Mouse (Mus musculus): ENCODE measurements around the gene Got1. TPM values are rescaled to one million over a fixed set of nuclear protein-coding genes. Genes with fewer than 3 reads are reported as not detected.
A peak's percentile ranks its signal among the peaks of the same experiment; 100 is the strongest.

Gene Got1
- polyA plus RNA-seq, 1 experiment from 2014 or later: 54.9 TPM

DNA sequence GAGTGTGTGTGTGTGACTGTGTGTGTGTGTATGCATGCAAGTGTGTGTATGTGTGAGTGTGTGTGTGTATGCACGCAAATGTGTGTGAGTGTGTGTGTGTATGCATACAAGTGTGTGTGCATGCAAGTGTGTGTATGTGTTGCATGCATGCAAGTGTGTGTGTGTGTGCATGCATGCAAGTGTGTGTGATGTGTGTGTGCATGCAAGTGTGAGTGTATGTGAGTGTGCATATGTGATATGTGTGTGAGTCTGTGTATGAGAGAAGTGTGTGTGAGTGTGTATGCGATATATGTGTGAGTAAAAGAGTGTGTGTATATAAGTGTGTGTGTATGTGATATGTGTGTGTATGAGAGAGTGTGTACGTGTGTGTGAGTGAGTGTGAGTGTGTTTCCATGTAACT is 11.0 kb upstream of the Got1 start:
- no peaks in the 10 kb centered on the region; the same call in 1 of the 2 replicates for H3K27me3 ChIP-seq
- H3K9ac ChIP-seq: no peak overlapping the region
- H3K4me1 ChIP-seq: no peaks in the 10 kb centered on the region
- no peak for ATAC-seq (ENCODE audit: low FRiP score)
- no peaks in the 10 kb centered on the region for H3K9me3 ChIP-seq (replicated peaks)
- no peak overlapping the region for H3K4me3 ChIP-seq
- no peaks in the 10 kb centered on the region for H3K36me3 ChIP-seq
- H3K4me2 ChIP-seq (replicated peaks): no peak overlapping the region
- no peak overlapping the region for H3K27ac ChIP-seq
- WGBS: 91% methylated on average over 3 of the region's 3 CpGs

DNA sequence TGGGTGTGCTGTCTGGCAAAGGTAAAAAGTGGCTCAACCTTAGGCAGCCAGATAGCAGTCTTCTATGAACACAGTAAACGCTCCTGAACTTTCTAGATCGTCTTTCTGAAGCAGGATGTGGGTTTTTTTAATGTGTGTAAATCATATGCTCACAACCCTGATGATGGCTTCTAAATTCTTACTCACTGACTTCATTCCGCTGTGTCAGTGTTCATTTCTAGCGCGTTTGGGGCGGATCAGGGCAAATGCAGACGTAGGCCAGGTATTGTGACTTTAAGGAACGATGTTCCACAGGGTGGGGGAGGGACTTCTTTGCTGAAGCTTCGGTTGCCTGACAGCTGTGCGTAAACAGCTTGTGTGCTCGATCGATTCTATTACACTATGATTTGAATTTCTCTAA is 6.5 kb upstream of the Got1 start:
- H3K27me3 ChIP-seq: peaks cover 12% of the 10 kb centered on the region
- H3K27ac ChIP-seq: no peak overlapping the region
- H3K4me2 ChIP-seq (replicated peaks): no peak overlapping the region
- WGBS: 31% methylated on average over 12 of the region's 12 CpGs
- H3K9ac ChIP-seq: no peak overlapping the region
- no peaks in the 10 kb centered on the region for H3K4me1 ChIP-seq
- ATAC-seq (ENCODE audit: low FRiP score): no peak
- no peak overlapping the region for H3K4me3 ChIP-seq
- H3K9me3 ChIP-seq (replicated peaks): no peaks in the 10 kb centered on the region
- no peaks in the 10 kb centered on the region for H3K36me3 ChIP-seq

DNA sequence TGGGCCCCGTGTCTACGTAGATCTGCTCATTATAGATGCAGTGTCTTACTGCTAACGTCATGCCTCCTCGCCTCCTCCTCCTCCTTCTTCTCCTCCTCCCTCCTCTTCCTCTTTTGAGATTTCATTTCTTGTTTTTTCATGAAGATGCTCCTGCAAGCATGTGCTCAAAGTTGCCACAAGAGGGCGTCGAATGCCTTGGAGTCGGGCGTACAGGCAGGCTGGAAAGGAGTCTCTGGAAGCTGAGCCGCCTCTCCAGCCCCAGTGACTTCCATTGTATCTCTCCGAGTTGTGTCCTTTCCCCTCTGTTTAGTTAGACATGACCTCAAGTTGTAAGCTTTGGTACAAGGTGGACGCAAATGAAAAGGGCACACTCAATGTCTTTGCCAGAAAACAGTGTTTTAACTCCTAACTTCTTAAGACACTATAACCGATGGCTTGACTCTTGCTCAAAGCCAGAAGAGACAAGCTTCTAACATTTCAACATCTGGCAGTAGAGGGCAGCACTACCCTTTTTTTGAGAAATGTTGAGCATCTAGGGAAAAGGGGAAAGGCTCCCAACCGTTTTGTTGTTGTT is 5.9 kb upstream of the Got1 start:
- H3K4me2 ChIP-seq (replicated peaks): peak overlapping the region; percentile 46
- no peaks in the 10 kb centered on the region for H3K9me3 ChIP-seq (replicated peaks)
- H3K9ac ChIP-seq: no peak overlapping the region
- peaks cover 12% of the 10 kb centered on the region for H3K27me3 ChIP-seq
- peak; percentile 88 for ATAC-seq (ENCODE audit: low FRiP score)
- no peaks in the 10 kb centered on the region for H3K36me3 ChIP-seq
- no peak overlapping the region for H3K27ac ChIP-seq
- H3K4me1 ChIP-seq: peaks cover 1% of the 10 kb centered on the region
- 2% methylated on average over 13 of the region's 13 CpGs for WGBS
- peak overlapping the region; percentile 16; the same call in 1 of the 2 replicates for H3K4me3 ChIP-seq

DNA sequence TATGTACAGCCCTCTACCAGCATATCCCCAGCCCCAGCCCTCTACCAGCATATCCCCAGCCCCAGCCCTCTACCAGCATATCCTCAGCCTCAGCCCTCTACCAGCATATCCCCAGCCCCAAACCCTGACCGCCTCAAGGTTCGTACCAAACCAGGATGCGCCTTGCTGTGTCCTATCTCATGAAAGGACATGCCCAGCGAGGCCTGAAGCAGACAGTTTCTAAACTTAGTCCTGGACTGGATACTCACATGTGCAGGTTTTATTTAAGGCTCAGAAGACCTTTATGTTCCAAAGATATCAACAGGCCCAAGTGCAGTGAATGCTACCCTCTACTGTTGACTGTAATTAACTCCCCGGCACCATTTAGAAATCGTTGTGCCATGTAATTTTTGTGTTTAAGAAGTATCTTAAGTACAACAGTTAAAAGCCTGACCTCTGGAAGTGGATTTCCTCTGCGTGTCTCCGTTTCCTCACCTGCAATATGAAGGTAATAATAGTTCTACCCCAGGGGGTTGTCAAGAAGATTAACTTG is 3.7 kb upstream of the Got1 start:
- H3K27ac ChIP-seq: no peak overlapping the region
- H3K4me2 ChIP-seq (replicated peaks): no peak overlapping the region
- no peaks in the 10 kb centered on the region for H3K36me3 ChIP-seq
- H3K9me3 ChIP-seq (replicated peaks): no peaks in the 10 kb centered on the region
- peaks cover 12% of the 10 kb centered on the region for H3K27me3 ChIP-seq
- ATAC-seq (ENCODE audit: low FRiP score): no peak
- no peak overlapping the region for H3K4me3 ChIP-seq
- no peak overlapping the region for H3K9ac ChIP-seq
- peaks cover 13% of the 10 kb centered on the region for H3K4me1 ChIP-seq
- 88% methylated on average over 8 of the region's 8 CpGs for WGBS

DNA sequence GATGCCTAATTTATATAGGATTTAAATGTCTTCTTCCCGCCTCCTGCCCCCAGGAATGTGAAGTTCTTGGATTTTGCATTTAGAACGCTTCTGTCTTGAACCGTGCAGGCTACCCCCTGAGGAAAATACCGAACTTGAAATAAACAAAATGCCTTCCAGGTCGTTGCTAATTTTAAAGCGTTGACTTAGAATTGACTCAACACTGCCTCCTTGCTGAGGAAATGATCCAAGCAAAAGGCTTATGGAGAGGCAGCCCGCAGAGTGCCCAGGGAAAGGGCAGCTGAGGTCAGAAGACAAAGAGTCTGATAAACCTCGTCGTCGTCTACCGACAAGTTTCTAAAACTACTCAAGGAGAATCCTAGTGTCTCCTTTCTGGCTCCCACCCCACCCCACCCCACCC is 2.7 kb upstream of the Got1 start:
- Histone ChIP-seq H3K27ac (no peak overlapping the region), H3K4me2 (replicated peaks) (no peak overlapping the region), H3K4me1 (peaks cover 17% of the 10 kb centered on the region), H3K4me3 (no peak overlapping the region), H3K9ac (no peak overlapping the region), H3K9me3 (replicated peaks) (no peaks in the 10 kb centered on the region), H3K27me3 (peaks cover 12% of the 10 kb centered on the region), H3K36me3 (no peaks in the 10 kb centered on the region)
- no peak for ATAC-seq (ENCODE audit: low FRiP score)
- WGBS: 12% methylated on average over 11 of the region's 11 CpGs

DNA sequence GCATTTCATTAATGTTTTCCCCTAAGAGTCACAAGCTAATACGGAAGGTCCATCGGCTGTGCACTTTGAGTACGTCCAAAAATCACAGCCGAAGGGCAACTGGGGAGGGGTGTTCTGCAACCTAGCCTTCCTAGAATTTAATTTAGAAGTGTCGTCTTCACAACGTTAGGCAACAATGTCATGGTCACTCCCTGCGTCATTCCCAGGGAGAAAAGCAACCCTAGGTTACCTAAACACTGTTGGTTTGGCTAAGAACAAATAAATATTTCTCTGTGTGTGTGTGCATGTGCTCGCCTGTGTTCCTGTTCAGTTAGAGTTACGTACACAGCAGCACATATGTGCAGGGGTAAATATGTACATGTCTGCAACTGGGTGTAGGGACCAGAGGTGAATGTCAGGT is 1.6 kb upstream of the Got1 start:
- no peak overlapping the region for H3K4me2 ChIP-seq (replicated peaks)
- H3K4me3 ChIP-seq: no peak overlapping the region
- H3K27me3 ChIP-seq: peaks cover 12% of the 10 kb centered on the region
- no peak overlapping the region for H3K27ac ChIP-seq
- no peaks in the 10 kb centered on the region for H3K36me3 ChIP-seq
- H3K9me3 ChIP-seq (replicated peaks): no peaks in the 10 kb centered on the region
- peaks cover 26% of the 10 kb centered on the region for H3K4me1 ChIP-seq
- ATAC-seq (ENCODE audit: low FRiP score): no peak
- H3K9ac ChIP-seq: no peak overlapping the region
- WGBS: 90% methylated on average over 9 of the region's 9 CpGs

DNA sequence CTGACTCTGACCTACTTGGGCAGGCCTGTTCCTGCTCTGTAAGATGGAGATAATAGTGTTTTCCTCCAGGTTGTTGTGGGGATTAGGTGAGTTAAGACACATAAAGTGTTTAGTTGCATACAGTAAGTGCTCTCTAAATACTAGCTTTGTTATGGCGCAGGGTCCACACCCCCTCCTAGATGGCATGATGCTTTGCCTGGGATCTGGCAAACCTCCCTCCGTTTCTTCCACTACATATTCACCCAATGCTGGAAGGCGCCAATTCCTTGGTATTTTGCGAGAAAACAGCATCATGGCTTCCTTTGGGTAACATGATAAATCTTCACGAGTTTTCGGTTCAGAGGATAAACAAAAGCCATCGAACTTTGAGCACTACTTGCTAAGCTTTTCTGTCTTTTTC is 1.2 kb upstream of the Got1 start:
- H3K9me3 ChIP-seq (replicated peaks): no peaks in the 10 kb centered on the region
- H3K4me2 ChIP-seq (replicated peaks): peak overlapping the region; percentile 72
- H3K4me3 ChIP-seq: no peak overlapping the region
- no peak overlapping the region for H3K9ac ChIP-seq
- H3K27ac ChIP-seq: no peak overlapping the region
- ATAC-seq (ENCODE audit: low FRiP score): no peak
- 92% methylated on average over 7 of the region's 7 CpGs for WGBS
- peaks cover 12% of the 10 kb centered on the region for H3K27me3 ChIP-seq
- H3K4me1 ChIP-seq: peaks cover 31% of the 10 kb centered on the region
- H3K36me3 ChIP-seq: no peaks in the 10 kb centered on the region

DNA sequence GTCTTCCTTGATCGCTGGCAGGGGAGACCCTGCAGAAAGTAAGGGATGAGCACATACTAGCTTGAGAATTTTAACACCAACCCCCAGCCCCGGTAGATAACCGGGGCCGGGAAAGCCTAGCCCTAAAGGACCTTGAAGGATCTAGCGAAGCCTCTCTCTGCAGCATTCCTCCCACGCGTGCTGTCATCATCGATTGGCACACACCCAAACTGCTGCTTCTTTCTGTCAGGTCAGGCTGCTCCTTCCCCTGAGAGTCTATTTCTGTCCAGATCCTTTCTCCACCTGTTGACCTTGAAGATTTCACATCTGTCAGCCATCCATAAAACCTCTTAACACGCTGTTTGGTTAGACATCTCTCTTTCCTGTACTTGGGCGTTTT is 688 bp upstream of the Got1 start:
- H3K27ac ChIP-seq: peak overlapping the region; percentile 60; the same call in 1 of the 2 replicates
- peaks cover 34% of the 10 kb centered on the region for H3K4me1 ChIP-seq
- H3K9me3 ChIP-seq (replicated peaks): no peaks in the 10 kb centered on the region
- peak overlapping the region; percentile 59 for H3K4me3 ChIP-seq
- H3K4me2 ChIP-seq (replicated peaks): peak overlapping the region; percentile 72
- no peaks in the 10 kb centered on the region for H3K36me3 ChIP-seq
- ATAC-seq (ENCODE audit: low FRiP score): no peak
- H3K9ac ChIP-seq: peak overlapping the region; percentile 80
- peaks cover 12% of the 10 kb centered on the region for H3K27me3 ChIP-seq
- 23% methylated on average over 10 of the region's 10 CpGs for WGBS

DNA sequence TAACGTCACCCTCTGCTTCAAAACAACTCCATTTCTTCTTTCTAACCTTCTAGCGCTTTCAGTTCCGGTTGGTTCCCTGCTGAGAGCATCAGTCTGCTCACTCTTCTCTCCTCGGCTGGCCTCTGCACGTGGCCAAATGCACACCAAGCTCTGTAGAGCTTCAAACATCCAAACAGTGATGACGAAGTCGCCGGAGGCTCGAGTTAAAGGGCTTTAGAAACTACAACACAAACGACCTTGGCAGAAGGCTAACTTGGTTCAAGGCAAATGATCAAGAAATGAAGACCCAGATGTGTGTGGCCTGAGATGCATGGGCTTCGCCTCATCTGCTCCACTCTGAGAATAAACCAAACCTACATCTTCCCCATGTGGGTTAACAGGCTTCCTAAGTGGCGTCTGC is 854 bp downstream of the Got1 start:
- Histone ChIP-seq H3K9ac (peak overlapping the region; percentile 61; the same call in 1 of the 2 replicates), H3K27me3 (peaks cover 12% of the 10 kb centered on the region), H3K4me1 (peaks cover 34% of the 10 kb centered on the region), H3K4me3 (peak overlapping the region; percentile 59), H3K27ac (no peak overlapping the region), H3K36me3 (no peaks in the 10 kb centered on the region), H3K4me2 (replicated peaks) (peak overlapping the region; percentile 71), H3K9me3 (replicated peaks) (no peaks in the 10 kb centered on the region)
- WGBS: 7% methylated on average over 12 of the region's 12 CpGs
- no peak for ATAC-seq (ENCODE audit: low FRiP score)

DNA sequence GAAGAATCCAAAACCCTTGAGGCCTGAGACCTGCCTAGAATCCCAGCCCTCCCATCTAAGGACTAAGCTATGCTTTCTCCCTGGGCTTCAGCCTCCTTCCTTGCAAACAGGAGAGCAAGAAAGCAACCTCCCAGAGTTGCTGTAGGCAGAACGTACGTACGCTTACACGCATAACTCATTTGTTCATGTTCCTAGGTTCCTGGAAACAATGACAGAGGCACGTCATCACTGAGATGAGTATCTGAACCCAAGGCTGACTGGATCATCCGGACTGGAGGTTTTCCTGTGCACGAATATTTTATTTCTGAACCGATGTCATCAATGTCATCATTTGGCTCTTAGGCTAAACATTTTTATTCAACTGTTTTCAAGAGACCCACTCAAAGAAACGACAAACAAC is 2.4 kb downstream of the Got1 start:
- peaks cover 5% of the 10 kb centered on the region for H3K27me3 ChIP-seq
- H3K4me3 ChIP-seq: no peak overlapping the region
- 85% methylated on average over 9 of the region's 9 CpGs for WGBS
- no peak overlapping the region for H3K9ac ChIP-seq
- peaks cover 40% of the 10 kb centered on the region for H3K4me1 ChIP-seq
- no peaks in the 10 kb centered on the region for H3K36me3 ChIP-seq
- H3K9me3 ChIP-seq (replicated peaks): no peaks in the 10 kb centered on the region
- H3K4me2 ChIP-seq (replicated peaks): no peak overlapping the region
- no peak for ATAC-seq (ENCODE audit: low FRiP score)
- H3K27ac ChIP-seq: no peak overlapping the region

DNA sequence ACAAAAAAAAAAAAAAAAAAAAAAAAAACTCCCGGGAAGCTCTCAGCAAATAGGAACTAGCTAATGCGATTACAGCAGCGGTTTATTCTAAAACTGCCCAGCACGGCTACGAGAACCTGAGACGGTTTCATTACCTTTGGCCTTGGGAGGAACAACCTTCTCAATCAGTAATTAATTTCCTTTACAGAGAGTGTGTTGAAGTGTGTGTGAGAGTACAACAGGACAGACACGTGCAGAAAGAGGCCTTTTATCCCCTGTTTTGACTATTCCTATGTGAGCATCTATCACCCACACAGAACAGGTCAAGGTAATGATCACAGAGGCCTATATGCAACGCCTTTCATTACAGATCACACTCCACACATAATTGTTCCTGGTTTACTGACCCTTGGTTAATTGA is 3.0 kb downstream of the Got1 start:
- H3K36me3 ChIP-seq: no peaks in the 10 kb centered on the region
- no peak for ATAC-seq (ENCODE audit: low FRiP score)
- H3K27me3 ChIP-seq: peaks cover under 1% of the 10 kb centered on the region; the same call in 1 of the 2 replicates
- H3K27ac ChIP-seq: no peak overlapping the region
- H3K9me3 ChIP-seq (replicated peaks): no peaks in the 10 kb centered on the region
- no peak overlapping the region for H3K9ac ChIP-seq
- peaks cover 40% of the 10 kb centered on the region for H3K4me1 ChIP-seq
- no peak overlapping the region for H3K4me2 ChIP-seq (replicated peaks)
- H3K4me3 ChIP-seq: no peak overlapping the region
- 39% methylated on average over 8 of the region's 8 CpGs for WGBS

DNA sequence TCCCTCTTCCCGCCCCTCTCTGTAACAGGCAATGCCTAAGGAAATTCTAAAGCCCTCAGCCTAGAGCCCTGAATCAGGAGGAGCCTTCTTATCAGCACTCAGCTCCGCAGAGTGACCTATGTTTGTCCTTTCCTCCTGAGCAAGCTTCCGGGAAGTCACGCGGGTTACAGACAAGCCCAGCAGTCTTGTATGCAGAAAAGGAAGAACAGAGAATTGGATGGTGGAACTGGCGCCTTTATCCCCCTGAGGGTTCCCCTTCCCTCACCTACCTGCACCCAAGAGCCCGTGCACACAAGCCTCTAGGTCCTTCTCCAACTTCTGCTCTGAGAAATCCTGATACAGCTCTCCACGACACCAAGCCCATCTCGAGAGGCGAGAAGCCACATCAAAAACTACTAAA is 4.0 kb downstream of the Got1 start:
- no peaks in the 10 kb centered on the region for H3K36me3 ChIP-seq
- no peaks in the 10 kb centered on the region for H3K27me3 ChIP-seq
- H3K4me3 ChIP-seq: no peak overlapping the region
- H3K9ac ChIP-seq: no peak overlapping the region
- no peak overlapping the region for H3K4me2 ChIP-seq (replicated peaks)
- H3K27ac ChIP-seq: no peak overlapping the region
- WGBS: 64% methylated on average over 10 of the region's 10 CpGs
- no peaks in the 10 kb centered on the region for H3K9me3 ChIP-seq (replicated peaks)
- H3K4me1 ChIP-seq: peaks cover 39% of the 10 kb centered on the region
- ATAC-seq (ENCODE audit: low FRiP score): no peak

DNA sequence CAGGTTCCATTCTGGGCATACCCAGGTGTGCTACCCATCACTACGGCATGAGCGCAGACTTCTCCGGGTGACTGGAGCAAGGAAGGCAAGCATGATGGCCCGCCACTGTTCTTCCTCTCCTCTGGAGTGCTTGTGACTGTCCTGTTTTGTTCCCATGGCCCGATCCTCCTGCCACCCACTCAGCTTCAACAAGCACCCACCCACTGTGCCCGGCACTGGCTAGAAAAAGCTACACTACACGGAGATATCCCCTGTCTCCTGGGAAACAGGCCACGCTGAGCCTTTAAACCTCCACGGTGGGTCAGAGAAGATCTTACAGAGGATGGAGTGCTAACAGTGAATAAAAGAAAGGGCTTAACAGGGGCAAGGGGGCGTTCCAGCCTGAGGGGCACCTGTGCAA is 5.2 kb downstream of the Got1 start:
- 82% methylated on average over 10 of the region's 10 CpGs for WGBS

More for the DNA sequence above, 5.2 kb downstream of the Got1 start:
- Histone ChIP-seq H3K4me3 (no peak overlapping the region), H3K36me3 (peaks cover 11% of the 10 kb centered on the region), H3K27ac (no peak overlapping the region), H3K4me1 (peaks cover 34% of the 10 kb centered on the region), H3K27me3 (no peaks in the 10 kb centered on the region), H3K9ac (no peak overlapping the region), H3K9me3 (replicated peaks) (no peaks in the 10 kb centered on the region), H3K4me2 (replicated peaks) (no peak overlapping the region)
- ATAC-seq (ENCODE audit: low FRiP score): no peak
